Mouse (Mus musculus) lung, adult 2 months (tissue): ENCODE measurements at regions not wholly inside any gene's neighbourhood (a gene's known extent, or its start where the extent isn't known, plus 50 kb on each side); places are given as distances from the start of the nearest gene placed in this dataset.

Experiments used
- CTCF ChIP-seq: fragments of 200-500 bp; IDR thresholded peaks from 2 replicates; pipeline ENCODE4 v1.5.1; 2011; ENCODE audit warnings: mild to moderate bottlenecking, low read length, control low read depth; ENCODE audit not compliant: insufficient read depth
- POLR2A ChIP-seq: fragments of 200-500 bp; IDR thresholded peaks from 2 replicates; pipeline ENCODE4 v1.6.1; 2011; ENCODE audit warnings: low read depth, mild to moderate bottlenecking, control low read depth, low read length, borderline replicate concordance; ENCODE audit errors: extremely low read depth

DNA sequence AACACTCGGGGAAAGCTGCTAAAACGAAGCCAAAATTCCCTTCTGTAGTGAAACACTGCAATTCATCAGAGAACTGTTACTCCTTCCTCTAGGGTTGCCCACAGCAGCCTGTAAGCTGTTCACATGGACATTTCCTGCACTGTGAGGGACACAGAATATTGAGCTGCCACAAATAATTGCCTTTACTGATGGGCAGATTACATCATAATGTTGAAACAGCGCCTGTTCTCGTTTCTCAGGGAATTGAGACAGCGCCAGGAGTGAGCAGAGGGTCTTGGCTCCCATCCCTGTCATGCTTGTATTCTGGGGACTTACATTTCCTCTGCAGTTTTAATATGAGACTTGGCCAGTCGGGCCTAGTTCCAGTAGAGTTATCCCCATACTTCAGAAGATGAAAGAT is 357.3 kb downstream of the Bmper start:
- TF ChIP-seq CTCF (no peak), POLR2A (no peak)
